Mouse (Mus musculus): ENCODE measurements at regions not wholly inside any gene's neighbourhood (a gene's known extent, or its start where the extent isn't known, plus 50 kb on each side); places are given as distances from the start of the nearest gene placed in this dataset.
"Not testable (repeated sequence)": the region's sequence is repeated elsewhere in the genome, so short reads cannot be mapped to it uniquely, and the experiment has no call there.

DNA sequence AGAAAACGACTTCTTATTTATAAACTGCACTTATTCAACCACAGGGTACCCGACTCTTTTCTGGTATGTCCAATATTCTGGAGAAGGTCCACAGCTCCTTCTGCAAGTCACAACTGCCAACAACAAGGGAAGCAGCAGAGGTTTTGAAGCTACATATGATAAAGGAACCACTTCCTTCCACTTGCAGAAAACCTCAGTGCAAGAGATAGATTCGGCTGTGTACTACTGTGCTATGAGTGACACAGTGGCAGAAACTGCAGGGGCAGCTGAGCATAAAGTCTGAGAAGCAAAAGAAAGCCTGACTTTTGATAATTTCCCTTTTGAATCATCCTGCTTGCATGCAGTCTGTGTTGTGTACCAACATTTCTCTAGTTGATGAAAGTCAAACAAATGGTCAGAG, 231.1 kb upstream of the Olfr1507 start:
- DNase-seq (ENCODE audit: low spot score in 2 of 2) = not testable (repeated sequence)

GRCm38 (mm10) chr14:52724988-52725387, 229.4 kb upstream of the Olfr1507 start:
- DNase-seq (ENCODE audit: low spot score in 2 of 2) = not testable (repeated sequence)

DNA sequence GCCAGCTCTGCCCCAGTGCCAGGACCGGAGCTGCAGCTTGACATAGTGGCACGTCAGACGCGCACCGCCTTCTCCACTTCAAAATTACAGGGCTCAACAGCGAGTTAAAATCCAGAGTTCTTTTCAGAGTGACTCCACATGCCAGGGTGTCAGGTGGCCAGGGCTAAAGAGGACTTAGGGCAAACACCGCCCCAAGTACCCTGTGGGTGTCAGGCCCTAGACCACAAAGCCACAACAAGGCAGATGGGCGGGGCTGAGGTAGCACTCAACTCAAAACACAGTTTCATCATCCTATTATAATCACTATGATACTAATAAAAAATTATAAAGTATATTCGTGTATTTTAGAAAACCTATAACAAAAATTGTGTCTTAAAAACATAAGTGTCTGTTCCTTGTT, 225.1 kb upstream of the Olfr1507 start:
- DNase-seq (ENCODE audit: low spot score in 2 of 2) = no peak

DNA sequence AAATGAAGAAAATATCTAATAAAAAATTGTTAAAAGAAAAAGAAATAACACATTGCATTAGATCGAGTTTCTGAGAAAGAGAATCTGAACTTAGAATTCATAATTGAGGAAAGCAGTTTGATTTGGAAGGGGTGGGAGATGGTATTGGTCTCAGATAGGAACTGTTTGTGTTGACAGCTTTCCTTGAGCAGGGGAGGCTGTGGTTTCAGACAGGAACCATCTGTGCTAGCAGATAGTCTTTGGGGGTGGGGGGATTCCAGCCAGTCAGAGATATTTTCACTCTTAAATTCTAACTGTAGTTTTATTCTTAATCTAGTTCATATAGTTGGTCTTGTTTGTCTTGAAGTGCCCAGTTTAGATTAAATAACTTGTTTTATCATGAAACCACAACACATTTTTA, 205.3 kb upstream of the Olfr1507 start:
- DNase-seq (ENCODE audit: low spot score in 2 of 2) = not testable (repeated sequence)

DNA sequence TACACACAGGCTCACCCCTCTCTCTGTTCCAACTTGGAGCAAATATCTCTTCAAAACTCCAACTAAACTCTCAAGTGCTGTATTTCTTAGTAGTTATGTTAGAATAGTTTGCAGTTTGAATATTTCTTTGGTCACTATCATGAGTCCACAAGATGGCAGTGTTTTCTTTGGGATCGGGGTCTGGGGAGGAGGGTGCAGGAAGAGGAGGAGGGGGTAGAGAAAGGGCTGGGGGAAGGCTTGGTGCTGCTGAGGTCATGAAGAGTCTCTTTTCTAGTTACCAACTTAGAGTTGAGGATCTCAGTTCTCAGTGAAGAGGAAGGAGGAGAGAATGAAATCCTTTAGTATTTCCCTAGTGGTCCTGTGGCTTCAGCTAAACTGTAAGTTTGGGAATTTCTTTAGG, 188.1 kb upstream of the Olfr1507 start:
- not testable (repeated sequence) for DNase-seq (ENCODE audit: low spot score in 2 of 2)

GRCm38 (mm10) chr14:52654355-52654754, 158.8 kb upstream of the Olfr1507 start:
- DNase-seq (ENCODE audit: low spot score in 2 of 2) = no peak

GRCm38 (mm10) chr14:52638179-52638578, 142.6 kb upstream of the Olfr1507 start:
- DNase-seq (ENCODE audit: low spot score in 2 of 2) = no peak

- DNase-seq (ENCODE audit: low spot score in 2 of 2) = no peak
These were observed 126.6 kb upstream of the Olfr1507 start for GRCm38 (mm10) chr14:52622184-52622583.

- DNase-seq (ENCODE audit: low spot score in 2 of 2) = no peak
These were observed 84.8 kb upstream of the Olfr1507 start for GRCm38 (mm10) chr14:52580319-52580718.

DNA sequence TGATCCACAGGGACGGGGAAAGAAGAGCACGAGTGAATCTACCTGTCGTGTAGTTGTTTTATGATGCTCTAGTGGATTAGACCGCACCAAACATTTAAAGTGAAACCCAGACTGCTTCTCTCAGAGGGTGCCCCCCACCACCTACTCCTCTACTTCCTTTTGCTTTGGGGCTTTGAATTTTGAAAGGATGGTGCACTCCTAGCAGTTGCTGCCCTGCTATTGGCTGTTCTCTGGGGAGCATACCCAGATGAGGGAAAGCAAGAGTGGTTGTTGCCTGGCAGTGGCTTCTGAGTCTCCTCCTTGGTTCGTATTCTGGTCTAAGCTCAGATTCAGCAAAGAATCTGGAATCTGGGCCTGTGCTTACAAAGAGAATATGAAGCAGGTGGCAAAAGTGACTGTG, 71.4 kb upstream of the Olfr1507 start:
- no peak for DNase-seq (ENCODE audit: low spot score in 2 of 2)

DNA sequence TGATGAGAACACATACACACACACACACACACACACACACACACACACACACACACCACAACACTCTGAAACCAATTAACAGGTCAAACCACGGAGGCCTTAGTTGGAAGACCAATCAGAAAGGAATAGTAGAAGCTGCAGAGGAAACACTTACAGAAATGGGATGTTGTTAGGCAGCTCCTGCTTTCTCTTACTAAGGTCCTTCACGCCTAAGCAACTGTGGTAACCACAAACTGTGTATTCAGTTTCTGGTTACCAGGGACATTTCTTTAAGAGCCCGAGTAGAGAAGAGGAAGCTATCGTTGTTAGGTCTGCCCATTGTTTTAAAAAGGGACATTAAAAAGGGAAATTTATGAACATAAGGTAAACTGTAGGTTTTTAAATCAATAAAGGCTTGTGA, 70.1 kb upstream of the Olfr1507 start:
- DNase-seq (ENCODE audit: low spot score in 2 of 2) = no peak

DNA sequence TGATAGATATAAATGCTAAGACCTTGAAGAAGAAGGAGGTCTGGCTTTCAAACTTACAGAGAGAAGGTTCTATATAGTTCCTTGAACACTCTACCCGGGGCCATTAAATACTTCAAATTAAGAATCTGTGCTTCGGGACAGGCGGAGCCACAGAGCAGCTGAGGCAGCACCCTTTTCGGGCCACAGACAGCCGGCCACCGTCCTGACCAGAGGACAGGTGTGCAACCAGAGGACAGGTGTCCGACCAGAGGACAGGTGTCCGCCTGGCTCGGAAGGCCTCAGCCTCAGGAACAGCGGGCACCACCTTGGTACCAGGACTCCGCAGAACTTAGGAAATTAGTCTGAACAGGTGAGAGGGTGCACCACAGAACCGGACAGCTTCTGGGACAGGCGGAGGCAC, 60.8 kb upstream of the Olfr1507 start:
- not testable (repeated sequence) for DNase-seq (ENCODE audit: low spot score in 2 of 2)

- no peak for DNase-seq (ENCODE audit: low spot score in 2 of 2)
These were observed 57.9 kb upstream of the Olfr1507 start for GRCm38 (mm10) chr14:52553399-52553798.

GRCm38 (mm10) chr14:52547933-52548332, 52.4 kb upstream of the Olfr1507 start:
- no peak for DNase-seq (ENCODE audit: low spot score in 2 of 2)
